Mouse (Mus musculus) lung, adult 2 months (tissue): ENCODE results near the gene Coq8b.

Source experiments
- CTCF ChIP-seq: fragments of 200-500 bp; IDR thresholded peaks from 2 replicates; pipeline ENCODE4 v1.5.1; 2011; ENCODE audit warnings: mild to moderate bottlenecking, low read length, control low read depth; ENCODE audit not compliant: insufficient read depth
- POLR2A ChIP-seq: fragments of 200-500 bp; IDR thresholded peaks from 2 replicates; pipeline ENCODE4 v1.6.1; 2011; ENCODE audit warnings: low read depth, mild to moderate bottlenecking, control low read depth, low read length, borderline replicate concordance; ENCODE audit errors: extremely low read depth

- TF ChIP-seq CTCF (peak; percentile 34; the same call in 1 of the 2 replicates), POLR2A (no peak)
These were observed 52.3 kb downstream of the Coq8b start for GRCm38 (mm10) chr7:27284865-27285697.
